Mouse (Mus musculus) CH12.LX (cell line): Measurements from ENCODE around the gene Oas1d. TPM values are rescaled to one million over a fixed set of nuclear protein-coding genes. Genes with fewer than 3 reads are reported as not detected.

Source experiments
- DNase-seq: peaks from one replicate; pipeline ENCODE4 v3.0.0-alpha.2; 2013; ENCODE audit errors: extremely low read depth
- H3K27ac ChIP-seq: 2 replicates; pipeline ENCODE4 v1.5.1; 2012; ENCODE audit warnings: low read depth, mild to moderate bottlenecking, control low read depth, moderate library complexity; ENCODE audit not compliant: insufficient read depth
- H3K27me3 ChIP-seq: replicated peaks from 2 replicates; pipeline ENCODE3; 2012; ENCODE audit warnings: inconsistent platforms
- H3K36me3 ChIP-seq, 2 experiments: replicated peaks in 1 of 2; 2 replicates each; pipeline versions ENCODE3 to v1.6.1; 2012; ENCODE audit warnings: inconsistent platforms in 1 of 2, low read length in 1 of 2, mild to moderate bottlenecking in 1 of 2, mixed read lengths in 1 of 2, moderate library complexity in 1 of 2; ENCODE audit not compliant: control insufficient read depth in 1 of 2, insufficient read depth in 1 of 2
- H3K4me1 ChIP-seq, 2 experiments: 2 replicates each; pipeline ENCODE4 v1.6.1; 2012; ENCODE audit warnings: inconsistent platforms in 1 of 2, moderate library complexity in 1 of 2; ENCODE audit not compliant: insufficient read depth in 2 of 2, control insufficient read depth in 1 of 2
- H3K4me2 ChIP-seq: 2 replicates; pipeline ENCODE4 v1.6.1; 2012; ENCODE audit warnings: low read depth, mild to moderate bottlenecking, control low read depth; ENCODE audit not compliant: poor library complexity, insufficient read depth, severe bottlenecking
- H3K4me3 ChIP-seq, 3 experiments: fragments of 150-350 bp in 1 of 3; sonication (generic) in 1 of 3; replicated peaks in 1 of 3; 2 replicates each; pipeline versions ENCODE3 to v1.5.1; 2011 to 2012; ENCODE audit warnings: low read depth in 2 of 3, low read length in 2 of 3, mild to moderate bottlenecking in 2 of 3, moderate library complexity in 2 of 3, control low read depth in 1 of 3, improper control_type of control experiment in 1 of 3, inconsistent platforms in 1 of 3, mixed read lengths in 1 of 3; ENCODE audit not compliant: poor library complexity in 1 of 3
- H3K79me2 ChIP-seq: replicated peaks from 2 replicates; pipeline ENCODE4 v1.6.1; 2012; ENCODE audit warnings: mild to moderate bottlenecking, moderate library complexity; ENCODE audit not compliant: control insufficient read depth, poor library complexity, insufficient read depth, severe bottlenecking; ENCODE audit errors: extremely low read depth
- H3K9ac ChIP-seq: 2 replicates; pipeline ENCODE4 v1.6.1; 2012; ENCODE audit warnings: low read depth, mild to moderate bottlenecking, control low read depth, moderate library complexity; ENCODE audit not compliant: insufficient read depth
- H3K9me3 ChIP-seq: replicated peaks from 2 replicates; pipeline ENCODE3; 2012; ENCODE audit warnings: low read length, inconsistent platforms, mixed read lengths
- BHLHE40 ChIP-seq: IDR thresholded peaks from 2 replicates; pipeline ENCODE4 v1.6.1; 2011; ENCODE audit warnings: mild to moderate bottlenecking, low read depth, low read length, improper control_type of control experiment
- CHD2 ChIP-seq: IDR thresholded peaks from 2 replicates; pipeline ENCODE4 v1.6.1; 2011; ENCODE audit warnings: low read length, improper control_type of control experiment
- EP300 ChIP-seq: IDR thresholded peaks from 2 replicates; pipeline ENCODE4 v1.6.1; 2011; ENCODE audit warnings: low read length, improper control_type of control experiment
- HCFC1 ChIP-seq: IDR thresholded peaks from 2 replicates; pipeline ENCODE4 v1.6.1; 2012; ENCODE audit warnings: low read depth, mild to moderate bottlenecking, inconsistent platforms, low read length, improper control_type of control experiment
- JUND ChIP-seq: conservative IDR thresholded peaks from 2 replicates; pipeline ENCODE4 v1.6.1; 2011; ENCODE audit warnings: low read depth, low read length, improper control_type of control experiment
- MAX ChIP-seq: IDR thresholded peaks from 2 replicates; pipeline ENCODE4 v1.6.1; 2011; ENCODE audit warnings: low read length, improper control_type of control experiment
- MEF2A ChIP-seq: IDR thresholded peaks from 2 replicates; pipeline ENCODE4 v1.6.1; 2014; ENCODE audit warnings: low read depth, mild to moderate bottlenecking, inconsistent platforms, low read length, improper control_type of control experiment, borderline replicate concordance
- NRF1 ChIP-seq: IDR thresholded peaks from 2 replicates; pipeline ENCODE4 v1.6.1; 2014; ENCODE audit warnings: low read depth, mild to moderate bottlenecking, inconsistent platforms, low read length, improper control_type of control experiment, moderate library complexity
- UBTF ChIP-seq: IDR thresholded peaks from 2 replicates; pipeline ENCODE4 v1.6.1; 2012; ENCODE audit warnings: low read depth, mild to moderate bottlenecking, inconsistent platforms, low read length, improper control_type of control experiment, moderate library complexity
- ZC3H11A ChIP-seq: IDR thresholded peaks from 2 replicates; pipeline ENCODE4 v1.6.1; 2012; ENCODE audit warnings: low read depth, mild to moderate bottlenecking, inconsistent platforms, low read length, improper control_type of control experiment
- dilution Hi-C: fragments of 300-500 bp; cut with MboI; formaldehyde crosslinking; loops from 2 replicates; pipeline ENCODE4 v1.14.3; 2020; ENCODE audit warnings: low sequenced_read_pairs; ENCODE audit not compliant: extremely low pct_unique_long_range_greater_than_20kb, extremely low pct_ligation_motif_present
- in situ Hi-C: fragments of 300-500 bp; cut with MboI; formaldehyde crosslinking; loops from 3 replicates; pipeline ENCODE4 v1.14.3; 2019; ENCODE audit warnings: low sequenced_read_pairs, low pct_ligation_motif_present, low pct_unique_long_range_greater_than_20kb, mixed read lengths
- polyA plus RNA-seq: library from polyadenylated mRNA; unstranded; fragments of >175 nt; gene quantifications from 2 replicates; pipeline ENCODE4 v1.2.1, GENCODE M21; 2012; ENCODE audit warnings: low read depth; ENCODE audit not compliant: insufficient read length
- total RNA-seq, 2 experiments: library from RNA; depleted of rRNA; stranded (reverse); fragments of 300-350 nt in 1 of 2; fragments of >200 nt in 1 of 2; gene quantifications; 2 replicates each; pipeline ENCODE4 v1.2.3; 2012 to 2014

Oas1d gene
- total and polyA plus RNA-seq, 3 experiments = not detected

GRCm38 (mm10) chr5:120968799-120969198 lies 54.5 kb downstream of the Oas1d start:
- H3K27me3 ChIP-seq = peaks cover 93% of the 10 kb centered on the region
- peaks cover 3% of the 10 kb centered on the region for H3K9me3 ChIP-seq
- no peak overlapping the region for H3K27ac ChIP-seq
- in situ Hi-C loops (no loop called here), dilution Hi-C loops (no loop called here)
- DNase-seq = no peak
- H3K4me3 ChIP-seq = no peak overlapping the region
- H3K4me2 ChIP-seq = no peak overlapping the region
- H3K79me2 ChIP-seq = no peaks in the 10 kb centered on the region
- H3K4me1 ChIP-seq = no peaks in the 10 kb centered on the region
- H3K9ac ChIP-seq = no peak overlapping the region
- no peaks in the 10 kb centered on the region for H3K36me3 ChIP-seq
- TF ChIP-seq MEF2A = no peak

- H3K4me2 ChIP-seq = no peak overlapping the region
- no peak overlapping the region for H3K4me3 ChIP-seq
- dilution Hi-C loops (no loop called here), in situ Hi-C loops (no loop called here)
- H3K9me3 ChIP-seq = peaks cover 3% of the 10 kb centered on the region
- no peaks in the 10 kb centered on the region for H3K36me3 ChIP-seq
- DNase-seq = no peak
- H3K27me3 ChIP-seq = peaks cover 93% of the 10 kb centered on the region
- no peaks in the 10 kb centered on the region for H3K79me2 ChIP-seq
- H3K27ac ChIP-seq = no peak overlapping the region
- H3K9ac ChIP-seq = no peak overlapping the region
- TF ChIP-seq CHD2 (no peak), MAX (no peak), BHLHE40 (no peak), UBTF (no peak), ZC3H11A (no peak), HCFC1 (no peak), EP300 (no peak), MEF2A (no peak), NRF1 (no peak), JUND (no peak)
- H3K4me1 ChIP-seq = no peaks in the 10 kb centered on the region
Measured at GRCm38 (mm10) chr5:120969703-120970102, 55.4 kb downstream of the Oas1d start.

Other genes with a start within 250 kb of the Oas1d start
- gene Dtx1, start 202.6 kb upstream of the Oas1d start, total RNA-seq (2012; rRNA removed) = 3.2 and 3.9 TPM in 2 replicates
- gene Dtx1, start 202.6 kb upstream of the Oas1d start, total RNA-seq (2014; rRNA removed) = 0.30 and 0.98 TPM in 2 replicates
- gene Dtx1, start 202.6 kb upstream of the Oas1d start, polyA plus RNA-seq = 2.1 and 2.9 TPM in 2 replicates
- not detected in 2 replicates for gene Oas2, start 164.7 kb upstream of the Oas1d start, total RNA-seq (2012; rRNA removed)
- gene Oas2, start 164.7 kb upstream of the Oas1d start, total RNA-seq (2014; rRNA removed) = not detected in 2 replicates
- gene Oas2, start 164.7 kb upstream of the Oas1d start, polyA plus RNA-seq = not detected in 2 replicates
- 0.13 and 0.30 TPM in 2 replicates for gene Oas3, start 136.9 kb upstream of the Oas1d start, total RNA-seq (2012; rRNA removed)
- gene Oas3, start 136.9 kb upstream of the Oas1d start, total RNA-seq (2014; rRNA removed) = not detected in 2 replicates
- gene Oas3, start 136.9 kb upstream of the Oas1d start, polyA plus RNA-seq = 0.05 TPM in 1 of 2 replicates, not detected in the other
- gene Oas1e, start 119.0 kb upstream of the Oas1d start, total RNA-seq (2012; rRNA removed) = not detected in 2 replicates
- gene Oas1e, start 119.0 kb upstream of the Oas1d start, total RNA-seq (2014; rRNA removed) = not detected in 2 replicates
- gene Oas1e, start 119.0 kb upstream of the Oas1d start, polyA plus RNA-seq = not detected in 2 replicates
- gene Oas1c, start 102.0 kb upstream of the Oas1d start, total RNA-seq (2012; rRNA removed) = 1.6 and 1.7 TPM in 2 replicates
- 3.6 TPM in 2 replicates for gene Oas1c, start 102.0 kb upstream of the Oas1d start, total RNA-seq (2014; rRNA removed)
- 3.6 and 4.7 TPM in 2 replicates for gene Oas1c, start 102.0 kb upstream of the Oas1d start, polyA plus RNA-seq
- not detected in 2 replicates for gene Oas1f, start 67.2 kb upstream of the Oas1d start, total RNA-seq (2012; rRNA removed)
- not detected in 2 replicates for gene Oas1f, start 67.2 kb upstream of the Oas1d start, total RNA-seq (2014; rRNA removed)
- not detected in 2 replicates for gene Oas1f, start 67.2 kb upstream of the Oas1d start, polyA plus RNA-seq
- not detected in 2 replicates for gene Oas1h, start 53.1 kb upstream of the Oas1d start, total RNA-seq (2012; rRNA removed)
- gene Oas1h, start 53.1 kb upstream of the Oas1d start, total RNA-seq (2014; rRNA removed) = not detected in 2 replicates
- not detected in 2 replicates for gene Oas1h, start 53.1 kb upstream of the Oas1d start, polyA plus RNA-seq
- gene Oas1g, start 26.9 kb upstream of the Oas1d start, total RNA-seq (2012; rRNA removed) = 0.17 TPM in 1 of 2 replicates, not detected in the other
- gene Oas1g, start 26.9 kb upstream of the Oas1d start, total RNA-seq (2014; rRNA removed) = 0.19 TPM in 1 of 2 replicates, not detected in the other
- not detected in 2 replicates for gene Oas1g, start 26.9 kb upstream of the Oas1d start, polyA plus RNA-seq
- gene Oas1a, start 7.0 kb upstream of the Oas1d start, total RNA-seq (2012; rRNA removed) = 2.6 and 2.7 TPM in 2 replicates
- gene Oas1a, start 7.0 kb upstream of the Oas1d start, total RNA-seq (2014; rRNA removed) = 1.6 and 1.7 TPM in 2 replicates
- gene Oas1a, start 7.0 kb upstream of the Oas1d start, polyA plus RNA-seq = 1.1 and 1.3 TPM in 2 replicates
- not detected in 2 replicates for gene Rph3a, start 95.6 kb downstream of the Oas1d start, total RNA-seq (2012; rRNA removed)
- gene Rph3a, start 95.6 kb downstream of the Oas1d start, total RNA-seq (2014; rRNA removed) = not detected in 2 replicates
- not detected in 2 replicates for gene Rph3a, start 95.6 kb downstream of the Oas1d start, polyA plus RNA-seq